Mouse (Mus musculus): ENCODE results near the gene Sgsm2. TPM values are rescaled to one million over a fixed set of nuclear protein-coding genes. Genes with fewer than 3 reads are reported as not detected.

The Sgsm2 gene
- polyA plus RNA-seq, 1 experiment from 2014 or later: 2.4 TPM

GRCm38 (mm10) chr11:74870544-74870943, 26.3 kb downstream of the Sgsm2 start:
- Histone ChIP-seq H3K4me3 (ENCODE audit: low read depth, low read length) (no peak overlapping the region), H3K9me3 (ENCODE audit: control insufficient read depth) (no peaks in the 10 kb centered on the region), H3K4me2 (replicated peaks; ENCODE audit: low read depth) (no peak overlapping the region), H3K4me1 (replicated peaks; ENCODE audit: control insufficient read depth, insufficient read depth, low read length) (no peaks in the 10 kb centered on the region), H3K9ac (ENCODE audit: low read depth, low read length) (no peak overlapping the region), H3K27me3 (replicated peaks; ENCODE audit: control insufficient read depth, insufficient read depth, low read length) (no peaks in the 10 kb centered on the region), H3K36me3 (ENCODE audit: control insufficient read depth, insufficient read depth) (no peaks in the 10 kb centered on the region), H3K27ac (ENCODE audit: low read depth, low read length) (no peak overlapping the region)
- 67% methylated on average over 4 of the region's 4 CpGs for WGBS
- no peak for TF ChIP-seq CTCF (IDR thresholded peaks at IDR 0.05; ENCODE audit: low read depth)
- no peak for ATAC-seq

- no peaks in the 10 kb centered on the region for H3K9me3 ChIP-seq (ENCODE audit: control insufficient read depth)
- H3K36me3 ChIP-seq (ENCODE audit: control insufficient read depth, insufficient read depth): peaks cover 8% of the 10 kb centered on the region; the same call in 1 of the 2 replicates
- ATAC-seq: no peak
- no peak for TF ChIP-seq CTCF (IDR thresholded peaks at IDR 0.05; ENCODE audit: low read depth)
- H3K4me2 ChIP-seq (replicated peaks; ENCODE audit: low read depth): no peak overlapping the region
- no peaks in the 10 kb centered on the region for H3K27me3 ChIP-seq (replicated peaks; ENCODE audit: control insufficient read depth, insufficient read depth, low read length)
- WGBS: 80% methylated on average over 6 of the region's 6 CpGs
- H3K27ac ChIP-seq (ENCODE audit: low read depth, low read length): no peak overlapping the region
- no peak overlapping the region for H3K4me3 ChIP-seq (ENCODE audit: low read depth, low read length)
- no peak overlapping the region for H3K9ac ChIP-seq (ENCODE audit: low read depth, low read length)
- no peaks in the 10 kb centered on the region for H3K4me1 ChIP-seq (replicated peaks; ENCODE audit: control insufficient read depth, insufficient read depth, low read length)
Observed at GRCm38 (mm10) chr11:74869603-74870002, 27.3 kb downstream of the Sgsm2 start.

GRCm38 (mm10) chr11:74868046-74868760, 28.7 kb downstream of the Sgsm2 start:
- Histone ChIP-seq H3K36me3 (ENCODE audit: control insufficient read depth, insufficient read depth) (peaks cover 8% of the 10 kb centered on the region; the same call in 1 of the 2 replicates), H3K4me3 (ENCODE audit: low read depth, low read length) (no peak overlapping the region), H3K27ac (ENCODE audit: low read depth, low read length) (no peak overlapping the region), H3K9me3 (ENCODE audit: control insufficient read depth) (no peaks in the 10 kb centered on the region), H3K27me3 (replicated peaks; ENCODE audit: control insufficient read depth, insufficient read depth, low read length) (no peaks in the 10 kb centered on the region), H3K9ac (ENCODE audit: low read depth, low read length) (no peak overlapping the region), H3K4me1 (replicated peaks; ENCODE audit: control insufficient read depth, insufficient read depth, low read length) (no peaks in the 10 kb centered on the region), H3K4me2 (replicated peaks; ENCODE audit: low read depth) (no peak overlapping the region)
- TF ChIP-seq CTCF (IDR thresholded peaks at IDR 0.05; ENCODE audit: low read depth): no peak
- 90% methylated on average over 13 of the region's 13 CpGs for WGBS
- no peak for ATAC-seq

GRCm38 (mm10) chr11:74867181-74867580, 29.7 kb downstream of the Sgsm2 start:
- WGBS: 87% methylated on average over 2 of the region's 2 CpGs
- H3K27me3 ChIP-seq (replicated peaks; ENCODE audit: control insufficient read depth, insufficient read depth, low read length): no peaks in the 10 kb centered on the region
- H3K36me3 ChIP-seq (ENCODE audit: control insufficient read depth, insufficient read depth): peaks cover 8% of the 10 kb centered on the region
- no peak overlapping the region for H3K9ac ChIP-seq (ENCODE audit: low read depth, low read length)
- H3K4me1 ChIP-seq (replicated peaks; ENCODE audit: control insufficient read depth, insufficient read depth, low read length): no peaks in the 10 kb centered on the region
- ATAC-seq: no peak
- TF ChIP-seq CTCF (IDR thresholded peaks at IDR 0.05; ENCODE audit: low read depth): no peak
- H3K4me3 ChIP-seq (ENCODE audit: low read depth, low read length): no peak overlapping the region
- H3K27ac ChIP-seq (ENCODE audit: low read depth, low read length): no peak overlapping the region
- no peaks in the 10 kb centered on the region for H3K9me3 ChIP-seq (ENCODE audit: control insufficient read depth)
- no peak overlapping the region for H3K4me2 ChIP-seq (replicated peaks; ENCODE audit: low read depth)

GRCm38 (mm10) chr11:74866640-74867039, 30.2 kb downstream of the Sgsm2 start:
- H3K4me2 ChIP-seq (replicated peaks; ENCODE audit: low read depth): no peak overlapping the region
- TF ChIP-seq CTCF (IDR thresholded peaks at IDR 0.05; ENCODE audit: low read depth): no peak
- no peak overlapping the region for H3K4me3 ChIP-seq (ENCODE audit: low read depth, low read length)
- H3K9me3 ChIP-seq (ENCODE audit: control insufficient read depth): no peaks in the 10 kb centered on the region
- H3K27ac ChIP-seq (ENCODE audit: low read depth, low read length): no peak overlapping the region
- no peaks in the 10 kb centered on the region for H3K4me1 ChIP-seq (replicated peaks; ENCODE audit: control insufficient read depth, insufficient read depth, low read length)
- no peaks in the 10 kb centered on the region for H3K27me3 ChIP-seq (replicated peaks; ENCODE audit: control insufficient read depth, insufficient read depth, low read length)
- WGBS: 79% methylated on average over 4 of the region's 4 CpGs
- H3K36me3 ChIP-seq (ENCODE audit: control insufficient read depth, insufficient read depth): peaks cover 8% of the 10 kb centered on the region
- ATAC-seq: no peak
- H3K9ac ChIP-seq (ENCODE audit: low read depth, low read length): no peak overlapping the region

- no peaks in the 10 kb centered on the region for H3K27me3 ChIP-seq (replicated peaks; ENCODE audit: control insufficient read depth, insufficient read depth, low read length)
- no peaks in the 10 kb centered on the region for H3K9me3 ChIP-seq (ENCODE audit: control insufficient read depth)
- H3K4me2 ChIP-seq (replicated peaks; ENCODE audit: low read depth): no peak overlapping the region
- no peak overlapping the region for H3K27ac ChIP-seq (ENCODE audit: low read depth, low read length)
- TF ChIP-seq CTCF (IDR thresholded peaks at IDR 0.05; ENCODE audit: low read depth): no peak
- ATAC-seq: no peak
- peaks cover 8% of the 10 kb centered on the region for H3K36me3 ChIP-seq (ENCODE audit: control insufficient read depth, insufficient read depth)
- no peaks in the 10 kb centered on the region for H3K4me1 ChIP-seq (replicated peaks; ENCODE audit: control insufficient read depth, insufficient read depth, low read length)
- no peak overlapping the region for H3K9ac ChIP-seq (ENCODE audit: low read depth, low read length)
- WGBS: 87% methylated on average over 9 of the region's 9 CpGs
- H3K4me3 ChIP-seq (ENCODE audit: low read depth, low read length): no peak overlapping the region
Observed at GRCm38 (mm10) chr11:74865252-74865651, 31.6 kb downstream of the Sgsm2 start.
